ENCODE assay signal across 15 mouse cellular contexts in the genomic region with DNA sequence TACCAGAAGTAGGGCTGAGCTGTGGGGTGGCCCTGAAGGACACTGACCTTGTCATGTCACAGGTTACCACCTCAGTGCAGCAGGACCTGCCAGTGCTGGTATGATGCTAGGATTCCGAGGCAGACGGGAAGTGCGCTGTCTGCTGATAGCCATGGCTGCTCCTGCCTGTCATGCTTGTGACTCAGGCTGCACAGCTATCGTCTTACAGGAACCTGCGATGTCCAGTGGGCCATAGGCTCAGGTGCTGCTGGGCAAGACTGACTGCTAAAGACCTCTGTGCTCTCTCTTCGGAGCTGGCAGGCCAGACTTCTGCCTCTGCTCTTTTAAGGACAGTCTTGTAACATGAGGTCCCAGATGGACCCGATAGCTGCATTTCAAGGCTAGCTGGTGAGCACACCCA. TPM values are rescaled to one million over a fixed set of nuclear protein-coding genes. Genes with fewer than 3 reads are reported as not detected.
"Had no signal": no experiment of that assay in that cellular context is flagged by ENCODE, and none has a peak within 500 bp of the region (broad histone marks: within the 10 kb centered on the region; RNA-seq: fewer than 3 reads in every experiment).

No protein-coding gene starts in this region.

- H3K27me3 ChIP-seq: intestine, embryonic 15.5 days; limb, embryonic 12.5 days; midbrain, embryonic 12.5 days; neural tube, embryonic 12.5 days had no signal

- H3K27ac ChIP-seq: intestine, embryonic 15.5 days; left cerebral cortex, adult 2 months; limb, embryonic 12.5 days; liver, embryonic 13.5 days; midbrain, embryonic 12.5 days; neural tube, embryonic 12.5 days had no signal

- H3K9me3 ChIP-seq: intestine, embryonic 15.5 days; limb, embryonic 12.5 days; liver, embryonic 13.5 days; midbrain, embryonic 12.5 days; neural tube, embryonic 12.5 days had no signal

- DNase-seq: kidney, adult 18-20 months; kidney, postnatal 14 days; liver; liver, embryonic 13.5 days; lung, adult 18-20 months; spleen, adult 18-20 months; thymus, adult 18-20 months; thymus, postnatal 25 days had no signal

- H3K4me2 ChIP-seq: intestine, embryonic 15.5 days; limb, embryonic 12.5 days; liver, embryonic 13.5 days; midbrain, embryonic 12.5 days; neural tube, embryonic 12.5 days had no signal

- H3K9ac ChIP-seq: intestine, embryonic 15.5 days; limb, embryonic 12.5 days; liver, embryonic 13.5 days; midbrain, embryonic 12.5 days; neural tube, embryonic 12.5 days had no signal

- ATAC-seq: intestine, embryonic 15.5 days had no signal

- H3K4me3 ChIP-seq: intestine, embryonic 15.5 days; left cerebral cortex, adult 2 months; limb, embryonic 12.5 days; liver, embryonic 13.5 days; midbrain, embryonic 12.5 days; neural tube, embryonic 12.5 days had no signal

RNA-seq across cellular contexts. Expression of gene Pnpla3, which starts 46.8 kb away (rescaled TPM):
- total RNA-seq: neutrophil, adult 5-6 weeks had no signal
- polyA plus RNA-seq: lung, embryonic 16.5 days had no signal
